12 mouse cellular contexts compared by ENCODE assay signal in genomic region chr2:52938351-52939074, GRCm38 (mm10).
A peak's percentile ranks its signal among the peaks of the same experiment; 100 is the strongest.
DNase-seq lines count a peak whose midpoint lies in the region; ATAC-seq and TF ChIP-seq lines count a peak whose summit lies in the region.
"Had no signal": no experiment of that assay in that cellular context is flagged by ENCODE, and none has a peak within 500 bp of the region (broad histone marks: within the 10 kb centered on the region; RNA-seq: fewer than 3 reads in every experiment).

No protein-coding gene starts in this region.

- no peaks in the 10 kb centered on the region for H3K9me3 ChIP-seq in liver, postnatal 0 days (ENCODE audit: low read length)
- H3K9me3 ChIP-seq in liver, embryonic 11.5 days (ENCODE audit: control insufficient read depth, low read length): no peaks in the 10 kb centered on the region
- no peaks in the 10 kb centered on the region for H3K9me3 ChIP-seq in embryonic facial prominence, embryonic 12.5 days
- H3K9me3 ChIP-seq: liver, embryonic 13.5 days; midbrain, embryonic 15.5 days had no signal

- WGBS in liver, postnatal 0 days (ENCODE audit: insufficient replicate concordance): 36% methylated on average over 6 of the region's 6 CpGs
- WGBS in liver, embryonic 11.5 days: 25% methylated on average over 6 of the region's 6 CpGs
- WGBS in embryonic facial prominence, embryonic 12.5 days: 8% methylated on average over 6 of the region's 6 CpGs

- H3K4me2 ChIP-seq in liver, postnatal 0 days (ENCODE audit: low read depth, low read length): no peak overlapping the region
- no peak overlapping the region for H3K4me2 ChIP-seq in liver, embryonic 11.5 days
- H3K4me2 ChIP-seq in embryonic facial prominence, embryonic 12.5 days (replicated peaks): 0 out of 2 replicates have a peak overlapping the region, but pooled peaks have one; percentile 5
- H3K4me2 ChIP-seq: liver, embryonic 13.5 days; midbrain, embryonic 15.5 days had no signal

- no peaks in the 10 kb centered on the region for H3K4me1 ChIP-seq in liver, postnatal 0 days (ENCODE audit: insufficient read depth)
- H3K4me1 ChIP-seq in liver, embryonic 11.5 days (replicated peaks; ENCODE audit: control insufficient read depth, insufficient read depth, low read length): no peaks in the 10 kb centered on the region
- H3K4me1 ChIP-seq in embryonic facial prominence, embryonic 12.5 days: peaks cover 27% of the 10 kb centered on the region
- H3K4me1 ChIP-seq: midbrain, embryonic 15.5 days had no signal

- intact Hi-C loops in gastrocnemius, adult 2 months (cut with DNase I): loop anchor here (5.0 kb wide), 1 partner anchor 41 kb away; no protein-coding TSS in a partner anchor
- intact Hi-C loops in gastrocnemius, postnatal 14 days (cut with DNase I; ENCODE audit: low total_unique reads): no loop called here

- H3K27me3 ChIP-seq in liver, postnatal 0 days (ENCODE audit: insufficient read depth, low read length): no peaks in the 10 kb centered on the region
- no peaks in the 10 kb centered on the region for H3K27me3 ChIP-seq in liver, embryonic 11.5 days (replicated peaks; ENCODE audit: control insufficient read depth, insufficient read depth, low read length)
- no peaks in the 10 kb centered on the region for H3K27me3 ChIP-seq in embryonic facial prominence, embryonic 12.5 days
- H3K27me3 ChIP-seq: liver, embryonic 13.5 days; midbrain, embryonic 15.5 days had no signal

- TF ChIP-seq EP300 in liver, postnatal 0 days (IDR thresholded peaks at IDR 0.05; ENCODE audit: low read depth): no peak

- H3K27ac ChIP-seq in gastrocnemius, adult 2 months: peak overlapping the region; percentile 84
- no peak overlapping the region for H3K27ac ChIP-seq in liver, postnatal 0 days (ENCODE audit: low read depth)
- no peak overlapping the region for H3K27ac ChIP-seq in liver, embryonic 11.5 days (ENCODE audit: low read depth, low read length)
- peak overlapping the region; percentile 77 for H3K27ac ChIP-seq in embryonic facial prominence, embryonic 12.5 days
- H3K27ac ChIP-seq: liver, embryonic 13.5 days; midbrain, embryonic 15.5 days had no signal

- 0 out of 2 replicates have a peak, but pooled peaks have one; percentile 35 for ATAC-seq in liver, postnatal 0 days
- ATAC-seq in liver, embryonic 11.5 days (replicated peaks; ENCODE audit: low FRiP score): no peak
- ATAC-seq in embryonic facial prominence, embryonic 12.5 days (ENCODE audit: insufficient number of reproducible peaks, insufficient read depth, low FRiP score, low TSS enrichment): no peak
- ATAC-seq: midbrain, embryonic 15.5 days had no signal

- TF ChIP-seq CTCF in gastrocnemius, adult 2 months (IDR thresholded peaks at IDR 0.05): no peak
- TF ChIP-seq CTCF in liver, postnatal 0 days (IDR thresholded peaks at IDR 0.05; ENCODE audit: low read depth): 0 out of 2 replicates have a peak, but pooled peaks have one; percentile 4

- H3K9ac ChIP-seq in liver, postnatal 0 days (replicated peaks): no peak overlapping the region
- no peak overlapping the region for H3K9ac ChIP-seq in liver, embryonic 11.5 days (ENCODE audit: low read depth, low read length)
- H3K9ac ChIP-seq in embryonic facial prominence, embryonic 12.5 days: no peak overlapping the region
- H3K9ac ChIP-seq: liver, embryonic 13.5 days; midbrain, embryonic 15.5 days had no signal

- no peaks in the 10 kb centered on the region for H3K36me3 ChIP-seq in liver, postnatal 0 days (replicated peaks; ENCODE audit: insufficient read depth, low read length)
- no peaks in the 10 kb centered on the region for H3K36me3 ChIP-seq in liver, embryonic 11.5 days (ENCODE audit: control insufficient read depth, insufficient read depth, low read length)
- no peaks in the 10 kb centered on the region for H3K36me3 ChIP-seq in embryonic facial prominence, embryonic 12.5 days
- H3K36me3 ChIP-seq: liver, embryonic 13.5 days; midbrain, embryonic 15.5 days had no signal

- no peak for DNase-seq in gastrocnemius, adult 2 months
- no peak for DNase-seq in gastrocnemius, postnatal 14 days
- DNase-seq in liver, postnatal 0 days: no peak
- DNase-seq in liver, embryonic 11.5 days (ENCODE audit: low spot score): no peak
- DNase-seq in natural killer cell, adult 2 months (ENCODE audit: low spot score in 2 of 2): peak; percentile 15 to 24
- DNase-seq in urinary bladder, postnatal 25 days (ENCODE audit: low spot score): no peak
- DNase-seq in adrenal gland, adult 2 months: no peak
- DNase-seq: adrenal gland, postnatal 36 days; kidney, postnatal 10 days; liver, embryonic 13.5 days had no signal

- peak overlapping the region; percentile 5; the same call in 1 of the 2 replicates for H3K4me3 ChIP-seq in gastrocnemius, adult 2 months
- no peak overlapping the region for H3K4me3 ChIP-seq in liver, postnatal 0 days (ENCODE audit: low read depth, low read length)
- H3K4me3 ChIP-seq in liver, embryonic 11.5 days (ENCODE audit: low read depth, low read length): no peak overlapping the region
- H3K4me3 ChIP-seq in embryonic facial prominence, embryonic 12.5 days: no peak overlapping the region
- H3K4me3 ChIP-seq: liver, embryonic 13.5 days; midbrain, embryonic 15.5 days had no signal

Comparison
In these comparisons a context has a peak if more than half of its experiments do, and no peak if none do; other contexts are left out.
1. DNase-seq: peak in natural killer cell, adult 2 months (2 of 2); none in gastrocnemius, adult 2 months (single experiment), gastrocnemius, postnatal 14 days (single experiment), liver, postnatal 0 days (single experiment), liver, embryonic 11.5 days (single experiment), urinary bladder, postnatal 25 days (single experiment) and adrenal gland, adult 2 months (single experiment).
2. H3K27ac ChIP-seq: peak in gastrocnemius, adult 2 months (single experiment) and embryonic facial prominence, embryonic 12.5 days (single experiment); none in liver, postnatal 0 days (single experiment) and liver, embryonic 11.5 days (single experiment).